8 mouse cellular contexts compared by ENCODE assay signal in genomic region chrX:103493351-103494173, GRCm38 (mm10).
DNase-seq lines count a peak whose midpoint lies in the region; ATAC-seq and TF ChIP-seq lines count a peak whose summit lies in the region.

No protein-coding gene starts in this region.

- no peaks in the 10 kb centered on the region for H3K27me3 ChIP-seq in embryonic facial prominence, embryonic 15.5 days
- H3K27me3 ChIP-seq in midbrain, postnatal 0 days (ENCODE audit: insufficient read depth, low read length), result no peaks in the 10 kb centered on the region
- no peaks in the 10 kb centered on the region for H3K27me3 ChIP-seq in spleen, adult 2 months (ENCODE audit: control insufficient read depth, insufficient read depth, low read length)

- no peaks in the 10 kb centered on the region for H3K9me3 ChIP-seq in embryonic facial prominence, embryonic 15.5 days (replicated peaks)
- H3K9me3 ChIP-seq in midbrain, postnatal 0 days (ENCODE audit: low read length), result no peaks in the 10 kb centered on the region

- H3K4me2 ChIP-seq in embryonic facial prominence, embryonic 15.5 days (replicated peaks), result peak overlapping the region; percentile 48
- peak overlapping the region; percentile 51 for H3K4me2 ChIP-seq in midbrain, postnatal 0 days (ENCODE audit: low read depth, low read length, poor library complexity, severe bottlenecking)

- peak overlapping the region; percentile 62 for H3K9ac ChIP-seq in embryonic facial prominence, embryonic 15.5 days
- H3K9ac ChIP-seq in midbrain, postnatal 0 days (replicated peaks; ENCODE audit: low read length, poor library complexity, severe bottlenecking), result peak overlapping the region; percentile 84

- peak overlapping the region; percentile 74 for H3K4me3 ChIP-seq in bone marrow, adult 2 months (replicated peaks; ENCODE audit: control insufficient read depth, low read depth, low read length)
- peak overlapping the region; percentile 59 for H3K4me3 ChIP-seq in embryonic facial prominence, embryonic 15.5 days (replicated peaks)
- H3K4me3 ChIP-seq in midbrain, postnatal 0 days (ENCODE audit: low read depth, low read length), result peak overlapping the region; percentile 50
- peak overlapping the region; percentile 73 for H3K4me3 ChIP-seq in spleen, adult 2 months (ENCODE audit: extremely low read depth, insufficient read depth, insufficient read length)

- peak overlapping the region; percentile 75 for H3K27ac ChIP-seq in bone marrow, adult 2 months (ENCODE audit: control insufficient read depth, insufficient read depth, low read depth, low read length, poor library complexity)
- H3K27ac ChIP-seq in embryonic facial prominence, embryonic 15.5 days (replicated peaks), result peak overlapping the region; percentile 92
- peak overlapping the region; percentile 94 for H3K27ac ChIP-seq in midbrain, postnatal 0 days (ENCODE audit: low read depth, low read length)
- peak overlapping the region; percentile 91 for H3K27ac ChIP-seq in spleen, adult 2 months (ENCODE audit: insufficient read depth, low read length)

- no peaks in the 10 kb centered on the region for H3K4me1 ChIP-seq in bone marrow, adult 2 months (ENCODE audit: control insufficient read depth, insufficient read depth, low read length)
- H3K4me1 ChIP-seq in embryonic facial prominence, embryonic 15.5 days, result peaks cover 4% of the 10 kb centered on the region; the same call in 1 of the 2 replicates
- H3K4me1 ChIP-seq in midbrain, postnatal 0 days (ENCODE audit: insufficient read depth, low read length), result peaks cover 4% of the 10 kb centered on the region; the same call in 1 of the 2 replicates
- H3K4me1 ChIP-seq in spleen, adult 2 months (ENCODE audit: control insufficient read depth, insufficient read depth, insufficient read length), result no peaks in the 10 kb centered on the region

- DNase-seq in 3T3-L1 (ENCODE audit: low read depth, low spot score), result peak; percentile 75
- DNase-seq in heart, adult 9 months (ENCODE audit: low spot score in 2 of 2), result peak; percentile 53 to 76
- DNase-seq in kidney, adult 9 months, result peak; percentile 50
- DNase-seq in liver, result peak; percentile 88
- peak; percentile 92 for DNase-seq in midbrain, postnatal 0 days (ENCODE audit: low spot score)
- DNase-seq in spleen, adult 2 months (ENCODE audit: low read depth in 1 of 2, low spot score in 2 of 2), result peak; percentile 54 to 59

- TF ChIP-seq POLR2A in bone marrow, adult 2 months (IDR thresholded peaks at IDR 0.05; ENCODE audit: borderline replicate concordance, control insufficient read depth, low read depth, low read length), result peak; percentile 68; the same call in 1 of the 2 replicates
- TF ChIP-seq POLR2A in spleen, adult 2 months (IDR thresholded peaks at IDR 0.05; ENCODE audit: low read depth, low read length), result peak; percentile 58

- no peak for TF ChIP-seq CTCF in bone marrow, adult 2 months (IDR thresholded peaks at IDR 0.05; ENCODE audit: control insufficient read depth, insufficient read depth, low read length)
- TF ChIP-seq CTCF in midbrain, postnatal 0 days (IDR thresholded peaks at IDR 0.05), result no peak
- TF ChIP-seq CTCF in spleen, adult 2 months (IDR thresholded peaks at IDR 0.05; ENCODE audit: extremely low read depth, insufficient read depth, insufficient read length, insufficient replicate concordance), result no peak

- under 1% methylated on average over 53 of the region's 55 CpGs for WGBS in bone marrow, adult 2 months
- under 1% methylated on average over 52 of the region's 55 CpGs for WGBS in embryonic facial prominence, embryonic 15.5 days
- WGBS in midbrain, postnatal 0 days, result under 1% methylated on average over 40 of the region's 55 CpGs
- WGBS in spleen, adult 2 months, result under 1% methylated on average over 54 of the region's 55 CpGs

- H3K36me3 ChIP-seq in embryonic facial prominence, embryonic 15.5 days, result no peaks in the 10 kb centered on the region; the same call in 1 of the 2 replicates
- H3K36me3 ChIP-seq in midbrain, postnatal 0 days (ENCODE audit: insufficient read depth, low read length), result no peaks in the 10 kb centered on the region
- no peaks in the 10 kb centered on the region for H3K36me3 ChIP-seq in spleen, adult 2 months (ENCODE audit: control insufficient read depth, insufficient read depth, low read length)

- ATAC-seq in embryonic facial prominence, embryonic 15.5 days (ENCODE audit: insufficient number of reproducible peaks, low FRiP score, low TSS enrichment, low read depth), result peak; percentile 96
- peak; percentile 98 for ATAC-seq in midbrain, postnatal 0 days (ENCODE audit: low FRiP score)

Comparison
In these comparisons a context has a peak if more than half of its experiments do, and no peak if none do; other contexts are left out.
1. Peak in every context shown above with its lines: DNase-seq, ATAC-seq, H3K4me3 ChIP-seq and H3K27ac ChIP-seq.